Mouse (Mus musculus) embryonic facial prominence, embryonic 13.5 days (tissue): Measurements from ENCODE around the gene Caln1. TPM values are rescaled to one million over a fixed set of nuclear protein-coding genes. Genes with fewer than 3 reads are reported as not detected.

Source experiments
- ATAC-seq: fragments of 200-750 bp; cut with Nextera tagmentation; 2 replicates; pipeline ENCODE4 v1.8.0; 2017; ENCODE audit warnings: low read depth; ENCODE audit not compliant: insufficient number of reproducible peaks, insufficient read depth, low FRiP score, low TSS enrichment
- H3K27ac ChIP-seq: fragments of 300-500 bp; sonication (generic); 2 replicates; pipeline ENCODE4 v1.5.1; 2015; ENCODE audit warnings: moderate library complexity, mild to moderate bottlenecking, inconsistent platforms
- H3K27me3 ChIP-seq: fragments of 300-500 bp; sonication (generic); 2 replicates; pipeline ENCODE4 v1.6.1; 2015; ENCODE audit warnings: mild to moderate bottlenecking, inconsistent platforms
- H3K36me3 ChIP-seq: fragments of 300-500 bp; sonication (generic); 2 replicates; pipeline ENCODE4 v1.6.1; 2015; ENCODE audit warnings: mild to moderate bottlenecking, inconsistent platforms
- H3K4me1 ChIP-seq: fragments of 300-500 bp; sonication (generic); 2 replicates; pipeline ENCODE4 v1.6.1; 2015; ENCODE audit warnings: inconsistent platforms
- H3K4me2 ChIP-seq: fragments of 300-500 bp; sonication (generic); 2 replicates; pipeline ENCODE4 v1.6.1; 2015; ENCODE audit warnings: moderate library complexity, mild to moderate bottlenecking, inconsistent platforms
- H3K4me3 ChIP-seq: fragments of 300-500 bp; sonication (generic); 2 replicates; pipeline ENCODE4 v1.5.1; 2015; ENCODE audit warnings: mild to moderate bottlenecking, inconsistent platforms
- H3K9ac ChIP-seq: fragments of 300-500 bp; sonication (generic); 2 replicates; pipeline ENCODE4 v1.6.1; 2015; ENCODE audit warnings: mild to moderate bottlenecking, inconsistent platforms
- H3K9me3 ChIP-seq: fragments of 300-500 bp; sonication (generic); 2 replicates; pipeline ENCODE4 v1.6.1; 2016; ENCODE audit warnings: inconsistent platforms
- WGBS: fragments of 180-500 bp; shearing (Covaris S2); methylation state at CpG from one replicate; pipeline ENCODE4 v1.1.7; 2015; ENCODE audit warnings: mixed read lengths; 5-methylcytosine and 5-hydroxymethylcytosine counted together
- polyA plus RNA-seq: library from polyadenylated mRNA; unstranded; fragments of >200 nt; fragmentation: Nextera tagmentation; extraction: Ambion mirVana; gene quantifications from 2 replicates; pipeline ENCODE4 v1.2.1, GENCODE M21; 2015

Gene Caln1
- polyA plus RNA-seq, 1 experiment from 2014 or later: 2.7 TPM

GRCm38 (mm10) chr5:130474876-130475275 lies 105.6 kb downstream of the Caln1 start:
- Histone ChIP-seq H3K9ac (no peak overlapping the region), H3K4me3 (no peak overlapping the region), H3K4me2 (no peak overlapping the region), H3K9me3 (no peaks in the 10 kb centered on the region), H3K27ac (no peak overlapping the region), H3K27me3 (no peaks in the 10 kb centered on the region), H3K4me1 (no peaks in the 10 kb centered on the region), H3K36me3 (no peaks in the 10 kb centered on the region)
- no peak for ATAC-seq
- 80% methylated on average over 6 of the region's 6 CpGs for WGBS

GRCm38 (mm10) chr5:130476741-130477140 lies 107.5 kb downstream of the Caln1 start:
- H3K27ac ChIP-seq: no peak overlapping the region
- no peak overlapping the region for H3K4me3 ChIP-seq
- H3K27me3 ChIP-seq: no peaks in the 10 kb centered on the region
- WGBS: 61% methylated on average over 12 of the region's 12 CpGs
- no peak overlapping the region for H3K9ac ChIP-seq
- no peak overlapping the region for H3K4me2 ChIP-seq
- H3K9me3 ChIP-seq: no peaks in the 10 kb centered on the region
- H3K36me3 ChIP-seq: no peaks in the 10 kb centered on the region
- no peak for ATAC-seq
- H3K4me1 ChIP-seq: no peaks in the 10 kb centered on the region

- H3K4me2 ChIP-seq: no peak overlapping the region
- H3K9me3 ChIP-seq: no peaks in the 10 kb centered on the region
- H3K36me3 ChIP-seq: no peaks in the 10 kb centered on the region
- no peak overlapping the region for H3K27ac ChIP-seq
- 81% methylated on average over 1 of the region's 1 CpGs for WGBS
- H3K9ac ChIP-seq: no peak overlapping the region
- no peak overlapping the region for H3K4me3 ChIP-seq
- H3K27me3 ChIP-seq: no peaks in the 10 kb centered on the region
- no peaks in the 10 kb centered on the region for H3K4me1 ChIP-seq
- no peak for ATAC-seq
Measured at GRCm38 (mm10) chr5:130480290-130480689, 111.0 kb downstream of the Caln1 start.

- no peak for ATAC-seq
- Histone ChIP-seq H3K36me3 (no peaks in the 10 kb centered on the region), H3K9me3 (no peaks in the 10 kb centered on the region), H3K4me1 (no peaks in the 10 kb centered on the region), H3K4me3 (no peak overlapping the region), H3K4me2 (no peak overlapping the region), H3K9ac (no peak overlapping the region), H3K27ac (no peak overlapping the region), H3K27me3 (no peaks in the 10 kb centered on the region)
- 83% methylated on average over 5 of the region's 5 CpGs for WGBS
Measured at GRCm38 (mm10) chr5:130491471-130491870, 122.2 kb downstream of the Caln1 start.

- WGBS: 88% methylated on average over 7 of the region's 7 CpGs
- H3K4me3 ChIP-seq: no peak overlapping the region
- no peak for ATAC-seq
Measured at GRCm38 (mm10) chr5:130492305-130492704, 123.0 kb downstream of the Caln1 start.

GRCm38 (mm10) chr5:130502541-130502940 lies 133.3 kb downstream of the Caln1 start:
- no peak overlapping the region for H3K4me2 ChIP-seq
- no peaks in the 10 kb centered on the region for H3K36me3 ChIP-seq
- no peak overlapping the region for H3K9ac ChIP-seq
- H3K27ac ChIP-seq: no peak overlapping the region
- H3K9me3 ChIP-seq: no peaks in the 10 kb centered on the region
- no peak overlapping the region for H3K4me3 ChIP-seq
- WGBS: 83% methylated on average over 9 of the region's 9 CpGs
- ATAC-seq: no peak
- H3K27me3 ChIP-seq: no peaks in the 10 kb centered on the region
- H3K4me1 ChIP-seq: no peaks in the 10 kb centered on the region

More at GRCm38 (mm10) chr5:130492305-130492704, 123.0 kb downstream of the Caln1 start:
- Histone ChIP-seq H3K9ac (no peak overlapping the region), H3K36me3 (no peaks in the 10 kb centered on the region), H3K4me1 (no peaks in the 10 kb centered on the region), H3K4me2 (no peak overlapping the region), H3K9me3 (no peaks in the 10 kb centered on the region), H3K27me3 (no peaks in the 10 kb centered on the region), H3K27ac (no peak overlapping the region)

- ATAC-seq: no peak
- Histone ChIP-seq H3K27me3 (no peaks in the 10 kb centered on the region), H3K4me3 (no peak overlapping the region), H3K36me3 (no peaks in the 10 kb centered on the region), H3K9ac (no peak overlapping the region), H3K4me1 (no peaks in the 10 kb centered on the region), H3K4me2 (no peak overlapping the region), H3K27ac (no peak overlapping the region), H3K9me3 (0 out of 2 replicates have a peak, but pooled peaks cover 2% of the 10 kb centered on the region)
- 88% methylated on average over 5 of the region's 5 CpGs for WGBS
Measured at GRCm38 (mm10) chr5:130504891-130505290, 135.6 kb downstream of the Caln1 start.

GRCm38 (mm10) chr5:130510516-130510915 lies 141.3 kb downstream of the Caln1 start:
- no peak overlapping the region for H3K9ac ChIP-seq
- H3K27ac ChIP-seq: no peak overlapping the region
- H3K27me3 ChIP-seq: no peaks in the 10 kb centered on the region
- no peak for ATAC-seq
- H3K4me2 ChIP-seq: no peak overlapping the region
- no peak overlapping the region for H3K4me3 ChIP-seq
- H3K9me3 ChIP-seq: 0 out of 2 replicates have a peak, but pooled peaks cover 7% of the 10 kb centered on the region
- no peaks in the 10 kb centered on the region for H3K36me3 ChIP-seq
- 96% methylated on average over 2 of the region's 2 CpGs for WGBS
- no peaks in the 10 kb centered on the region for H3K4me1 ChIP-seq

GRCm38 (mm10) chr5:130515395-130515794 lies 146.1 kb downstream of the Caln1 start:
- no peak overlapping the region for H3K27ac ChIP-seq
- ATAC-seq: no peak
- no peak overlapping the region for H3K9ac ChIP-seq
- no peak overlapping the region for H3K4me3 ChIP-seq
- no peaks in the 10 kb centered on the region for H3K4me1 ChIP-seq
- no peaks in the 10 kb centered on the region for H3K27me3 ChIP-seq
- 79% methylated on average over 6 of the region's 6 CpGs for WGBS
- no peak overlapping the region for H3K4me2 ChIP-seq
- H3K9me3 ChIP-seq: 0 out of 2 replicates have a peak, but pooled peaks cover 4% of the 10 kb centered on the region
- H3K36me3 ChIP-seq: no peaks in the 10 kb centered on the region

GRCm38 (mm10) chr5:130520527-130520926 lies 151.3 kb downstream of the Caln1 start:
- H3K9ac ChIP-seq: no peak overlapping the region
- no peak overlapping the region for H3K4me2 ChIP-seq
- no peaks in the 10 kb centered on the region for H3K9me3 ChIP-seq
- H3K27ac ChIP-seq: no peak overlapping the region
- no peaks in the 10 kb centered on the region for H3K4me1 ChIP-seq
- H3K27me3 ChIP-seq: no peaks in the 10 kb centered on the region
- H3K4me3 ChIP-seq: no peak overlapping the region
- ATAC-seq: no peak
- 68% methylated on average over 2 of the region's 2 CpGs for WGBS
- H3K36me3 ChIP-seq: no peaks in the 10 kb centered on the region

- Histone ChIP-seq H3K4me2 (no peak overlapping the region), H3K27ac (no peak overlapping the region), H3K36me3 (no peaks in the 10 kb centered on the region), H3K9me3 (0 out of 2 replicates have a peak, but pooled peaks cover 2% of the 10 kb centered on the region), H3K27me3 (no peaks in the 10 kb centered on the region), H3K9ac (no peak overlapping the region), H3K4me1 (no peaks in the 10 kb centered on the region), H3K4me3 (no peak overlapping the region)
- WGBS: 85% methylated on average over 2 of the region's 2 CpGs
- no peak for ATAC-seq
Measured at GRCm38 (mm10) chr5:130527416-130527815, 158.2 kb downstream of the Caln1 start.

GRCm38 (mm10) chr5:130547496-130547895 lies 178.2 kb downstream of the Caln1 start:
- H3K27me3 ChIP-seq: no peaks in the 10 kb centered on the region
- no peak overlapping the region for H3K9ac ChIP-seq
- H3K4me1 ChIP-seq: no peaks in the 10 kb centered on the region
- no peak overlapping the region for H3K27ac ChIP-seq
- no peak overlapping the region for H3K4me2 ChIP-seq
- ATAC-seq: no peak
- H3K4me3 ChIP-seq: no peak overlapping the region
- 88% methylated on average over 5 of the region's 5 CpGs for WGBS
- H3K36me3 ChIP-seq: no peaks in the 10 kb centered on the region
- no peaks in the 10 kb centered on the region for H3K9me3 ChIP-seq

- H3K4me3 ChIP-seq: no peak overlapping the region
- no peak overlapping the region for H3K4me2 ChIP-seq
- no peak overlapping the region for H3K9ac ChIP-seq
- H3K9me3 ChIP-seq: no peaks in the 10 kb centered on the region
- H3K36me3 ChIP-seq: no peaks in the 10 kb centered on the region
- no peak overlapping the region for H3K27ac ChIP-seq
- no peak for ATAC-seq
- WGBS: 57% methylated on average over 4 of the region's 4 CpGs
- H3K27me3 ChIP-seq: no peaks in the 10 kb centered on the region
- no peaks in the 10 kb centered on the region for H3K4me1 ChIP-seq
Measured at GRCm38 (mm10) chr5:130553916-130554315, 184.7 kb downstream of the Caln1 start.
